Mouse (Mus musculus) myocyte (in vitro differentiated cells): ENCODE results near the gene Lrrc55. TPM values are rescaled to one million over a fixed set of nuclear protein-coding genes. Genes with fewer than 3 reads are reported as not detected.

Experiments
- H3K27me3 ChIP-seq: one replicate; pipeline ENCODE4 v1.6.1; 2011; ENCODE audit not compliant: control insufficient read depth, insufficient read depth, insufficient read length
- H3K36me3 ChIP-seq: one replicate; pipeline ENCODE4 v1.6.1; 2011; ENCODE audit not compliant: control insufficient read depth, insufficient read depth
- H3K4me2 ChIP-seq: one replicate; pipeline ENCODE4 v1.6.1; 2011; ENCODE audit warnings: low read depth, control low read depth
- H3K4me3 ChIP-seq: one replicate; pipeline ENCODE4 v1.5.1; 2011; ENCODE audit warnings: mild to moderate bottlenecking, control low read depth, moderate library complexity
- H3K79me2 ChIP-seq: one replicate; pipeline ENCODE4 v1.6.1; 2011; ENCODE audit not compliant: control insufficient read depth, insufficient read depth
- H3ac ChIP-seq: one replicate; pipeline ENCODE4 v1.6.1; 2011; ENCODE audit not compliant: control insufficient read depth, insufficient read length
- CEBPB ChIP-seq: IDR thresholded peaks from 2 replicates; pipeline ENCODE4 v1.6.1; 2011; ENCODE audit warnings: mild to moderate bottlenecking, moderate library complexity; ENCODE audit not compliant: poor library complexity, insufficient read depth, severe bottlenecking
- E2F4 ChIP-seq: IDR thresholded peaks from one replicate; pipeline ENCODE4 v1.6.1; 2011; ENCODE audit warnings: mild to moderate bottlenecking, control low read depth, moderate library complexity; ENCODE audit not compliant: insufficient read depth
- MAX ChIP-seq: IDR thresholded peaks from one replicate; pipeline ENCODE4 v1.6.1; 2011; ENCODE audit warnings: low read depth, mild to moderate bottlenecking, control low read depth
- MYOD1 ChIP-seq, 3 experiments: IDR thresholded peaks; one replicate each; pipeline ENCODE4 v1.6.1; 2011; ENCODE audit warnings: control low read depth in 2 of 3, low read depth in 2 of 3, mild to moderate bottlenecking in 2 of 3, moderate library complexity in 1 of 3; ENCODE audit not compliant: insufficient read length in 2 of 3, control insufficient read depth in 1 of 3
- MYOG ChIP-seq, 3 experiments: IDR thresholded peaks; one replicate each; pipeline ENCODE4 v1.6.1; 2011; ENCODE audit warnings: control low read depth in 2 of 3, low read depth in 2 of 3, mild to moderate bottlenecking in 2 of 3; ENCODE audit not compliant: insufficient read length in 2 of 3, control insufficient read depth in 1 of 3, insufficient read depth in 1 of 3
- POLR2A ChIP-seq: IDR thresholded peaks from one replicate; pipeline ENCODE4 v1.6.1; 2011; ENCODE audit warnings: low read depth, mild to moderate bottlenecking, control low read depth, moderate library complexity; ENCODE audit not compliant: insufficient read length
- POLR2AphosphoS2 ChIP-seq: IDR thresholded peaks from one replicate; pipeline ENCODE4 v1.6.1; 2011; ENCODE audit warnings: low read depth, control low read depth; ENCODE audit not compliant: insufficient read length
- REST ChIP-seq: IDR thresholded peaks from one replicate; pipeline ENCODE4 v1.6.1; 2011; ENCODE audit warnings: mild to moderate bottlenecking, control low read depth, moderate library complexity; ENCODE audit not compliant: insufficient read depth, insufficient read length
- SRF ChIP-seq: IDR thresholded peaks from one replicate; pipeline ENCODE4 v1.6.1; 2011; ENCODE audit warnings: low read depth; ENCODE audit not compliant: control insufficient read depth, insufficient read length
- TCF12 ChIP-seq: IDR thresholded peaks from one replicate; pipeline ENCODE4 v1.6.1; 2011; ENCODE audit warnings: mild to moderate bottlenecking, control low read depth; ENCODE audit not compliant: poor library complexity, insufficient read depth, severe bottlenecking
- TCF3 ChIP-seq: IDR thresholded peaks from one replicate; pipeline ENCODE4 v1.6.1; 2011; ENCODE audit warnings: low read depth, control low read depth; ENCODE audit not compliant: insufficient read length
- USF1 ChIP-seq: IDR thresholded peaks from one replicate; pipeline ENCODE4 v1.6.1; 2011; ENCODE audit warnings: low read depth, mild to moderate bottlenecking, control low read depth, moderate library complexity
- polyA plus RNA-seq: library from polyadenylated mRNA; unstranded; fragments of >200 nt; fragmentation: generic; extraction: Trizol; gene quantifications from one replicate; pipeline ENCODE4 v1.2.1, GENCODE M21; 2012; ENCODE audit warnings: missing spikeins

Gene Lrrc55
- polyA plus RNA-seq, 1 experiment, result 0.04 TPM

DNA sequence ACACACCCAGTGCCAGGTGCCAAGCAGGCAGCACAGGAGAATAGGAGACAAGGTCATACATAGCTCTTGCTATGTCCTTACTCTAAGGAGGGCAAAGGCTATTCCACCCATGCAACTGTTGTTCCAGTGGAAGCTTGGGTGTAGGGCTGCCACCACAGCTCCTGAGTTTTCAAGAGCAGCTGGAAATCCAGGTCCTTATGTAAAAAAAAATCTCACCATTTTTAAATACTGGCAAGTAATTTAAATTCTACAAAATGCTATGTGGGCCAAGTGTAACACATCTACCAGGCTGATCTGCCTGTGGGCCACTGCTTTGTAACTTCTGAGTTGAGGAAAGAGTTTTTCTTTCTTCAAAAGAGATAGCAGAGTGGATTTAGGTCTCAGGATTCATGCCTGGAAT is 19.6 kb upstream of the Lrrc55 start:
- no peak overlapping the region for H3K4me2 ChIP-seq
- H3K27me3 ChIP-seq, result no peaks in the 10 kb centered on the region
- no peak for TF ChIP-seq MYOG (IDR thresholded peaks at IDR 0.05; ENCODE audit: control insufficient read depth in 1 of 3, insufficient read depth in 1 of 3, insufficient read length in 2 of 3, low read depth in 2 of 3)
- no peak for TF ChIP-seq MAX
- no peak for TF ChIP-seq REST
- TF ChIP-seq TCF12, result no peak
- no peak for TF ChIP-seq MYOD1 (IDR thresholded peaks at IDR 0.05; ENCODE audit: control insufficient read depth in 1 of 3, insufficient read length in 2 of 3, low read depth in 2 of 3)
- no peak for TF ChIP-seq TCF3
- TF ChIP-seq SRF, result no peak
- TF ChIP-seq POLR2AphosphoS2, result no peak
- TF ChIP-seq POLR2A, result no peak
- no peak for TF ChIP-seq USF1
- H3K36me3 ChIP-seq, result no peaks in the 10 kb centered on the region
- H3K79me2 ChIP-seq, result no peaks in the 10 kb centered on the region
- no peak overlapping the region for H3ac ChIP-seq
- no peak overlapping the region for H3K4me3 ChIP-seq

DNA sequence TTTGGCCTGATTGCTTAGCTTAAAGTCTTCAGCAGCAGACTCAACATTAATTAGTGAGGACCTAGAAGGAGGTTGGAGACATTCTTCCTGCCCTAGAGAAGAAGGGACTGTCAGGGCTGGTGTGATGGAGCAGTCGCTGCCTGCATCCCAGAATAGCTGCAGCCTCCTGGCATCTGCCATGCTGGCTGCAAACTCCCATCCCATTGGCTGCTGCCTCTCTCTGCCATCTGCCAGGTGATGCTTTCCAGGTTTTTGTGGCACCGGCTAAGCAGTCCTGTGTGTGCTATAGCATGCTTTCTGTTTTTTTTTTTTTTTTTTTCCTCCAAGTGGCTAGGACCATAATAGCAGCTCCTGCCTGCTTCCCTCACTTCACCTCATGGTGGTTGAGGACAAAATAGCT is 16.7 kb upstream of the Lrrc55 start:
- Histone ChIP-seq H3K4me3 (no peak overlapping the region), H3K4me2 (no peak overlapping the region), H3ac (no peak overlapping the region), H3K36me3 (no peaks in the 10 kb centered on the region), H3K79me2 (no peaks in the 10 kb centered on the region), H3K27me3 (no peaks in the 10 kb centered on the region)
- TF ChIP-seq TCF3 (no peak), POLR2A (no peak), REST (no peak), POLR2AphosphoS2 (no peak), E2F4 (no peak), MAX (no peak), CEBPB (no peak), TCF12 (no peak), USF1 (no peak), SRF (no peak), MYOD1 (IDR thresholded peaks at IDR 0.05; ENCODE audit: control insufficient read depth in 1 of 3, insufficient read length in 2 of 3, low read depth in 2 of 3) (no peak), MYOG (IDR thresholded peaks at IDR 0.05; ENCODE audit: control insufficient read depth in 1 of 3, insufficient read depth in 1 of 3, insufficient read length in 2 of 3, low read depth in 2 of 3) (no peak)

DNA sequence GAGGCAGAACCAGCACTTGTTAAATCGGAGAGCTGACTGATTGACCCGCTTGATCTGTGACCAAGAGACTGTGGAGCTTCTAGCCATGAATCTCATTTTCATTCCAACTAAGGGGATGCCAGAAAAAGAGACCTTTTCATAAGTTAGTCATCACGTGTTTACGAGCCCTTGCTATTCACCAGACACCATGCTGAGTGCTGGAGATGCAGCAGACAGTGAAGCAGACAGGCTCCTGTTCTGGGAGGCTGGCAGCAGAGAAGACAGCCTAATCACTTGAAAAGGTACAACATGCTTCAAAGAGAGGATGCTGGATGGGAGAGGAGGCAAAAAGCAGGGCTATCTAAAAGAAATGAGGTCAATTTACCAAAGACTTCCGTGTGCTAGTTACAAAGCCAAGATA is 12.3 kb upstream of the Lrrc55 start:
- no peak overlapping the region for H3K4me2 ChIP-seq
- no peak overlapping the region for H3ac ChIP-seq
- TF ChIP-seq TCF12 (no peak), USF1 (no peak), CEBPB (no peak)
- no peaks in the 10 kb centered on the region for H3K27me3 ChIP-seq
- H3K4me3 ChIP-seq, result no peak overlapping the region
- H3K79me2 ChIP-seq, result no peaks in the 10 kb centered on the region
- no peaks in the 10 kb centered on the region for H3K36me3 ChIP-seq

DNA sequence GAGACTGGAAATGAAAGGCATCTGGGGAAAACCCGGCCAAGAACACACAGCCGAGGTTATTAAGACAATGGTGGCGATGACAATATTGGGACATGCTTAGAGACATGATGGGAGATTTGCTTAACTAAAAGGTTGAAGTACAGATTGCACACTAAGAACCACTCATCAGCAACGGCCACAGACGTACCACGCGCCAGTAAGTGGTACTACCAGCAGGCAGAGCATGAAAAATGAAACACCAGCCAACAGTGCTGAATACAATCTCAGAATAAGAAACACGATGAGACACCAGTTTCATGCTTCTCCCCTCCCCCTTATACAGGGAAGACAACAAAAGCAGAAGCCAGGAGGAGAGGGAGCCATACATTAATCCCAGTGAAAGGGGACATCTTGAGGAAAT is 8.2 kb upstream of the Lrrc55 start:
- Histone ChIP-seq H3ac (no peak overlapping the region), H3K27me3 (no peaks in the 10 kb centered on the region), H3K4me3 (no peak overlapping the region), H3K79me2 (no peaks in the 10 kb centered on the region), H3K36me3 (no peaks in the 10 kb centered on the region), H3K4me2 (no peak overlapping the region)
- TF ChIP-seq POLR2A (no peak), MYOD1 (IDR thresholded peaks at IDR 0.05; ENCODE audit: control insufficient read depth in 1 of 3, insufficient read length in 2 of 3, low read depth in 2 of 3) (no peak), REST (no peak), TCF3 (no peak), E2F4 (no peak), MAX (no peak), SRF (no peak), TCF12 (no peak), POLR2AphosphoS2 (no peak), USF1 (no peak), MYOG (IDR thresholded peaks at IDR 0.05; ENCODE audit: control insufficient read depth in 1 of 3, insufficient read depth in 1 of 3, insufficient read length in 2 of 3, low read depth in 2 of 3) (no peak), CEBPB (no peak)
